Mouse (Mus musculus) kidney, embryonic 14.5 days (tissue): ENCODE results near the gene Izumo1. TPM values are rescaled to one million over a fixed set of nuclear protein-coding genes. Genes with fewer than 3 reads are reported as not detected.

Experiments used
- ATAC-seq: fragments of 200-750 bp; cut with Nextera tagmentation; 2 replicates; pipeline ENCODE4 v1.8.0; 2017; ENCODE audit warnings: moderate number of reproducible peaks, mild to moderate bottlenecking, moderate TSS enrichment, moderate library complexity; ENCODE audit not compliant: low FRiP score, low TSS enrichment
- H3K27ac ChIP-seq: fragments of 300-500 bp; sonication (generic); 2 replicates; pipeline ENCODE4 v1.5.1; 2014; ENCODE audit warnings: low read depth, mild to moderate bottlenecking, low read length, moderate library complexity, mixed read lengths
- H3K27me3 ChIP-seq: fragments of 300-500 bp; sonication (generic); 2 replicates; pipeline ENCODE4 v1.6.1; 2014; ENCODE audit warnings: mild to moderate bottlenecking, low read length; ENCODE audit not compliant: control insufficient read depth, insufficient read depth
- H3K36me3 ChIP-seq: fragments of 300-500 bp; sonication (generic); 2 replicates; pipeline ENCODE4 v1.6.1; 2014; ENCODE audit warnings: low read length, mixed read lengths; ENCODE audit not compliant: control insufficient read depth, insufficient read depth
- H3K4me1 ChIP-seq: fragments of 300-500 bp; sonication (generic); 2 replicates; pipeline ENCODE4 v1.6.1; 2014; ENCODE audit warnings: low read length, mixed read lengths; ENCODE audit not compliant: control insufficient read depth, insufficient read depth
- H3K4me2 ChIP-seq: fragments of 300-500 bp; sonication (generic); replicated peaks from 2 replicates; pipeline ENCODE4 v1.6.1; 2014; ENCODE audit warnings: low read depth, mild to moderate bottlenecking, low read length
- H3K4me3 ChIP-seq: fragments of 300-500 bp; sonication (generic); 2 replicates; pipeline ENCODE4 v1.5.1; 2014; ENCODE audit warnings: mild to moderate bottlenecking, low read length
- H3K9ac ChIP-seq: fragments of 300-500 bp; sonication (generic); 2 replicates; pipeline ENCODE4 v1.6.1; 2014; ENCODE audit warnings: low read depth, mild to moderate bottlenecking, low read length, moderate library complexity
- H3K9me3 ChIP-seq: fragments of 300-500 bp; sonication (generic); 2 replicates; pipeline ENCODE4 v1.6.1; 2016; ENCODE audit warnings: low read length; ENCODE audit not compliant: control insufficient read depth
- WGBS: fragments of 180-500 bp; shearing (Covaris S2); extraction: QIAGEN DNeasy Blood & Tissue Kit; methylation state at CpG from one replicate; pipeline ENCODE4 v1.1.7; 2014; 5-methylcytosine and 5-hydroxymethylcytosine counted together
- polyA plus RNA-seq: library from polyadenylated mRNA; unstranded; fragments of >200 nt; fragmentation: Nextera tagmentation; extraction: Ambion mirVana; gene quantifications from 2 replicates; pipeline ENCODE4 v1.2.1, GENCODE M21; 2014

Izumo1 gene
- polyA plus RNA-seq, 1 experiment from 2014 or later, result 0.23 TPM

- ATAC-seq, result no peak
- H3K27ac ChIP-seq, result no peak overlapping the region
- H3K4me1 ChIP-seq, result no peaks in the 10 kb centered on the region
- H3K9ac ChIP-seq, result no peak overlapping the region
- no peaks in the 10 kb centered on the region for H3K27me3 ChIP-seq
- H3K4me3 ChIP-seq, result no peak overlapping the region
- peaks cover 7% of the 10 kb centered on the region; the same call in 1 of the 2 replicates for H3K36me3 ChIP-seq
- WGBS, result 70% methylated on average over 3 of the region's 3 CpGs
- no peaks in the 10 kb centered on the region for H3K9me3 ChIP-seq
- H3K4me2 ChIP-seq, result no peak overlapping the region
Measured at GRCm38 (mm10) chr7:45590874-45591273, 30.7 kb upstream of the Izumo1 start.

DNA sequence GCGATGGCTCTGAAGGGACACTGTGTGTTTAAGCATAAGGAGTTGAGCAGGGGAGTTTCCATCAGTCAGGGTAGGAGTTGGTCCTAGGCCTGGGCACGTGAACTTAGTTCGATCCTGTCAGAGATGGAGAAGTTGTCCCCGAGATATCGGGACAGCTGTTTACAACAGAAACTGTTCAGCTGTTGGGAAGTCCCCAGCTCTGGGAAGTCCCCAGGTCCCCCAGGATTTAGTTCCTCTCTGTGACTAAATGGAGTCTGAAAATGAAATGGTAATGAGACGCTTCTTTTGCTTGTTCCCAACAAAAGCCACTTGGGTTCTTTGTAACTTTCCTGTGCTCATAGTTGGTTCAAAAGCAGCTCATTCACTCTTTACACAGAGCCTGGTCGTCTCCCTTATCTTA lies 29.7 kb upstream of the Izumo1 start:
- H3K27ac ChIP-seq, result no peak overlapping the region
- H3K9ac ChIP-seq, result no peak overlapping the region
- no peaks in the 10 kb centered on the region for H3K4me1 ChIP-seq
- H3K36me3 ChIP-seq, result peaks cover 3% of the 10 kb centered on the region; the same call in 1 of the 2 replicates
- H3K27me3 ChIP-seq, result no peaks in the 10 kb centered on the region
- H3K4me3 ChIP-seq, result no peak overlapping the region
- ATAC-seq, result no peak
- 81% methylated on average over 7 of the region's 7 CpGs for WGBS
- H3K4me2 ChIP-seq, result no peak overlapping the region
- no peaks in the 10 kb centered on the region for H3K9me3 ChIP-seq

DNA sequence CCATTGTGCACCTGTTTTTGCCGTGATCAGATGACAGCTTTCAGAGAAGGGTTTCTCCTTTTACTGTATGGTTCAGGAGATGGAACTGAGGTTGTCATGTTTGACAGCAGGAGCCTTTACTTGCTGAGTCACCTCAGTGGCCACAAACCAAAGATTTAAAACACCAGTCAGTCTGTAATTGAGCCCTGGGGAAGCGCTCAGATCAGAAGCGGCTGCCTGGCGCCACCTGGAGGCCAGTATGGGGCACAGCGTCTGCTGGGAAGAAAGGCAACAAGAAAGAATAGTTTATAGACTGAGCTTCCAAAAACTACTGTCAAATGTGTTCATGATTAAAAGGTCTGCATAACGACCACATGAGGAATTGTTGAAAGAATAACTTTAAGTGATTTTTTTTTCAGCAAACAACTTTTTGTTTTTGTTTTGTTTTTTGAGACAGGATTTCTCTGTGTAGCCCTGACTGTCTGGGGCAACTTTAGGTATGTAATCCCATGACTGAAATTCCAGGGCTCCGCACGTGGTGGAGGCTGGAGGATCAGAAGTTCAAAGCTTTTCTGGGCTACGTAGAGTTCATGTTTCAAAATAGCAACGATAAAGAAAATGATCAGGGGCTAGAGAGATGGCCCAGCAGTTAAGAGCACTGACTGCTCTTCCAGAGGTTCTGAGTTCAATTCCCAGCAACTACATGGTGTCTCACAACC lies 28.3 kb upstream of the Izumo1 start:
- no peak for ATAC-seq
- H3K9ac ChIP-seq, result no peak overlapping the region
- 23% methylated on average over 10 of the region's 10 CpGs for WGBS

GRCm38 (mm10) chr7:45595176-45595575 lies 26.4 kb upstream of the Izumo1 start:
- Histone ChIP-seq H3K36me3 (no peaks in the 10 kb centered on the region), H3K27ac (no peak overlapping the region), H3K4me1 (no peaks in the 10 kb centered on the region), H3K27me3 (no peaks in the 10 kb centered on the region), H3K4me2 (no peak overlapping the region), H3K4me3 (no peak overlapping the region), H3K9ac (no peak overlapping the region), H3K9me3 (no peaks in the 10 kb centered on the region)
- 85% methylated on average over 4 of the region's 4 CpGs for WGBS
- ATAC-seq, result no peak

More for the DNA sequence above, 28.3 kb upstream of the Izumo1 start:
- Histone ChIP-seq H3K4me3 (no peak overlapping the region), H3K27ac (no peak overlapping the region), H3K9me3 (no peaks in the 10 kb centered on the region), H3K4me2 (no peak overlapping the region), H3K27me3 (no peaks in the 10 kb centered on the region), H3K4me1 (no peaks in the 10 kb centered on the region), H3K36me3 (peaks cover under 1% of the 10 kb centered on the region; the same call in 1 of the 2 replicates)

DNA sequence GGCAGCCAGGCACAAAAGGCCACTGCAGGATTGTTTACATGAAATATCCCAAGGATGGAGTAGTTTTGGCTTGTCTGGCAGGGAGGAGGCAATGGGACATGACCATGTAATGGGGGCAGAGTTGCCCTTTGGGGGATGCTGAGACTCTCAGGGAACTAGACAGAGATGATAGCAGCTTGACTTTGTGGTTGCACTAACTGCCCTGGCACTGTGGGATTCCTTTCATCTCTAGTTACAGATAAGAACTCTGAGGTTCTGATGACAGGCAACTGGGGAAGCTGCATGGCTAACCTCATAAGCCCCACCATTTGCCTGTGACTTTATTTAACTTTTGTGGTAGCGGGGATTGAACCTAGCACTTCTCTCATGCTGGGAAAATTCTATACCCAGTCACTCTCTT lies 25.5 kb upstream of the Izumo1 start:
- Histone ChIP-seq H3K36me3 (no peaks in the 10 kb centered on the region), H3K4me3 (no peak overlapping the region), H3K27ac (no peak overlapping the region), H3K4me1 (no peaks in the 10 kb centered on the region), H3K27me3 (no peaks in the 10 kb centered on the region), H3K9me3 (no peaks in the 10 kb centered on the region), H3K9ac (no peak overlapping the region), H3K4me2 (no peak overlapping the region)
- WGBS, result 85% methylated on average over 1 of the region's 1 CpGs
- no peak for ATAC-seq

- H3K27ac ChIP-seq, result no peak overlapping the region
- no peak for ATAC-seq
Measured at GRCm38 (mm10) chr7:45597013-45597412, 24.6 kb upstream of the Izumo1 start.

GRCm38 (mm10) chr7:45597527-45597926 lies 24.1 kb upstream of the Izumo1 start:
- Histone ChIP-seq H3K27me3 (no peaks in the 10 kb centered on the region), H3K4me2 (no peak overlapping the region), H3K4me1 (no peaks in the 10 kb centered on the region), H3K9ac (no peak overlapping the region), H3K36me3 (no peaks in the 10 kb centered on the region), H3K9me3 (no peaks in the 10 kb centered on the region), H3K4me3 (no peak overlapping the region), H3K27ac (no peak overlapping the region)
- ATAC-seq, result no peak
- 92% methylated on average over 6 of the region's 6 CpGs for WGBS

More at GRCm38 (mm10) chr7:45597013-45597412, 24.6 kb upstream of the Izumo1 start:
- 87% methylated on average over 5 of the region's 5 CpGs for WGBS
- H3K36me3 ChIP-seq, result no peaks in the 10 kb centered on the region
- H3K9ac ChIP-seq, result no peak overlapping the region
- H3K27me3 ChIP-seq, result no peaks in the 10 kb centered on the region
- H3K4me3 ChIP-seq, result no peak overlapping the region
- H3K4me2 ChIP-seq, result no peak overlapping the region
- H3K4me1 ChIP-seq, result no peaks in the 10 kb centered on the region
- H3K9me3 ChIP-seq, result no peaks in the 10 kb centered on the region

GRCm38 (mm10) chr7:45598960-45599879 lies 22.4 kb upstream of the Izumo1 start:
- ATAC-seq, result no peak
- H3K27me3 ChIP-seq, result no peaks in the 10 kb centered on the region
- H3K27ac ChIP-seq, result no peak overlapping the region
- no peak overlapping the region for H3K4me2 ChIP-seq
- no peak overlapping the region for H3K9ac ChIP-seq
- WGBS, result 48% methylated on average over 18 of the region's 18 CpGs
- no peaks in the 10 kb centered on the region for H3K4me1 ChIP-seq
- H3K9me3 ChIP-seq, result no peaks in the 10 kb centered on the region
- no peak overlapping the region for H3K4me3 ChIP-seq
- H3K36me3 ChIP-seq, result no peaks in the 10 kb centered on the region
